Mouse (Mus musculus) limb, embryonic 10.5 days (tissue): Measurements from ENCODE around the gene Dnlz. TPM values are rescaled to one million over a fixed set of nuclear protein-coding genes. Genes with fewer than 3 reads are reported as not detected.
"Not testable (repeated sequence)": the region's sequence is repeated elsewhere in the genome, so short reads cannot be mapped to it uniquely, and the experiment has no call there.

Experiments used
- DNase-seq: peaks from one replicate; pipeline ENCODE4 v3.0.0-alpha.2; 2017; ENCODE audit warnings: low spot score
- H3K27ac ChIP-seq: fragments of 300-500 bp; sonication (generic); 2 replicates; pipeline ENCODE4 v1.5.1; 2016; ENCODE audit warnings: mild to moderate bottlenecking
- H3K27me3 ChIP-seq: fragments of 300-500 bp; sonication (generic); 2 replicates; pipeline ENCODE4 v1.6.1; 2016; ENCODE audit warnings: low read depth, mild to moderate bottlenecking; ENCODE audit not compliant: poor library complexity, severe bottlenecking
- H3K36me3 ChIP-seq: fragments of 300-500 bp; sonication (generic); 2 replicates; pipeline ENCODE4 v1.6.1; 2016; ENCODE audit warnings: mild to moderate bottlenecking, moderate library complexity
- H3K4me1 ChIP-seq: fragments of 300-500 bp; sonication (generic); 2 replicates; pipeline ENCODE4 v1.6.1; 2016
- H3K4me3 ChIP-seq: fragments of 300-500 bp; sonication (generic); 2 replicates; pipeline ENCODE4 v1.5.1; 2016; ENCODE audit warnings: mild to moderate bottlenecking, moderate library complexity
- H3K9me3 ChIP-seq: fragments of 300-500 bp; sonication (generic); replicated peaks from 2 replicates; pipeline ENCODE4 v1.6.1; 2016; ENCODE audit warnings: mild to moderate bottlenecking
- WGBS: fragments of 180-500 bp; shearing (Covaris S2); methylation state at CpG from one replicate; pipeline ENCODE4 v1.1.7; 2016; 5-methylcytosine and 5-hydroxymethylcytosine counted together
- polyA plus RNA-seq: library from polyadenylated mRNA; unstranded; fragments of >200 nt; fragmentation: Nextera tagmentation; extraction: Ambion mirVana; gene quantifications from 2 replicates; pipeline ENCODE4 v1.2.1, GENCODE M21; 2016

Dnlz gene
- polyA plus RNA-seq, result 33.9 and 36.8 TPM in 2 replicates

DNA sequence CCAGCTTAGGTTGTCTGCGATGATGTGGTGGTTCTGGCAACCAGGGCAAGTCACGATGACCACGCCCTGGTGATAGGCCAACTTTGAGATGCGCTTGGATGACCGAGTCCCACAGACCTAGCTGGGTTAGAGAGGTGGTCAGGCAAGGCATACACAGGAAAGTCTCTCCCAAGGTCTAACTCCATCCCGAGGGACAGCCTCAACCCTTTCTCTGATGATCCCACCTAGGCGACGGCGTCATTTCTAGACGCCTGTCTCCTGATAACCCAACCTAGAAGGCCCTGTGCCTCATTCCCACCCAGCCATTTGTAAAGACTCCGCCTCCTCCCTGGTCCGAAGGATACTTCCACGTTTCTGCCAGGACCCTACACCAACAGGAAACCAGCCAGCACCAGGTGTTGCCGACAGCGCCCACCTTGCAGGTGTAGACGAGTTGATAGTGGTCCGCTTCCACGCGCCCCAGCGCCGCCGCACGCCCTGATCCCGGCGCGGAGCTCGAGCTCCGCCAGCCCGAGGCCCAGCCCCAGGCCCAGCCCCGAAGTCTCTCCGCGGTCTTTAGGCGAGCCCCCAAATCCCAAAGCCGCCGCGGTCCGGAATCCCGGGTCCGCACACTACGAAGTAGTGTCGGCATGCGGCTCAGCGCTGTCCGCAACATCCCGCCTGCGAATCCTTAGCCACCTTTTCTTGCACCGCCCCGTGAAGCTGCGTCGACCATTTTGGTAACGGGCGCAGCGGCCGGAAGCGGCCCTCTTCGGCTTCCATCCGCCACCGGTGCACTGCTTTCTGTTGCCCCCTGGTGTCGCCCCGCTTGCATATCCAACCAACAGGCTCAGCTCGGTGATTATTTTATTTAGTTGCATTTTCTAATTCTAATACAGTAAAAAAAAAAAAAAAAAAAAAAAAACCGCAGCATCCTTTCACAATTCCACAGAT, at the start of gene Dnlz:
TSS of gene Dnlz (minus strand) at position 753 of the 933 bp plus-strand sequence.
- H3K4me3 ChIP-seq, result peak within 1 kb of the TSS; percentile 82
- H3K27ac ChIP-seq, result peak within 1 kb of the TSS; percentile 93
- peaks cover 40% of the 10 kb centered on the region for H3K36me3 ChIP-seq
- 3% methylated on average over 62 of the region's 62 CpGs for WGBS
- peaks cover 33% of the 10 kb centered on the region for H3K4me1 ChIP-seq
- H3K27me3 ChIP-seq, result no peaks in the 10 kb centered on the region
- no peaks in the 10 kb centered on the region for H3K9me3 ChIP-seq
- peak; percentile 94 for DNase-seq

DNA sequence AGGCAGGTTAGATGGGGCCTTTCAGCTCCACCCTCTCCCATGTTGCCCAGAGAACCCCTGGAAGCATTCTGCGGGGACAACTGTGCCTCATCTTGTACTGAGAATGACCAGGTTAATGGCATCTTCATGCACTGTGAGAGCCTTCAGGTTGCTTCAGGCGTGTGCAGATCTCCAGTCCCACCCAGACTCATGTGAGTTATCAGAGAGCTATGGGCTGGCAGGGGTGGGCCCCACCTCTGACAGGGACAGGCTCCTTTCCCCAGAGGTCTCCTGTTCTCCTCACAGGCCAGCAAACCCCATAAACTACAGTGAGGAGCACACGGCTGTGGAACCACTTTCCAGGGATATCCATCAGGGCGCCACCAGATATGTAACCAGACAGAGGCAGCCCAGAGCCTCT, 49.1 kb upstream of the Dnlz start:
- H3K4me3 ChIP-seq, result no peak overlapping the region
- no peaks in the 10 kb centered on the region for H3K9me3 ChIP-seq
- WGBS, result 90% methylated on average over 4 of the region's 4 CpGs
- H3K27me3 ChIP-seq, result no peaks in the 10 kb centered on the region
- peaks cover 88% of the 10 kb centered on the region for H3K36me3 ChIP-seq
- DNase-seq, result no peak
- H3K27ac ChIP-seq, result no peak overlapping the region
- H3K4me1 ChIP-seq, result peaks cover 5% of the 10 kb centered on the region

DNA sequence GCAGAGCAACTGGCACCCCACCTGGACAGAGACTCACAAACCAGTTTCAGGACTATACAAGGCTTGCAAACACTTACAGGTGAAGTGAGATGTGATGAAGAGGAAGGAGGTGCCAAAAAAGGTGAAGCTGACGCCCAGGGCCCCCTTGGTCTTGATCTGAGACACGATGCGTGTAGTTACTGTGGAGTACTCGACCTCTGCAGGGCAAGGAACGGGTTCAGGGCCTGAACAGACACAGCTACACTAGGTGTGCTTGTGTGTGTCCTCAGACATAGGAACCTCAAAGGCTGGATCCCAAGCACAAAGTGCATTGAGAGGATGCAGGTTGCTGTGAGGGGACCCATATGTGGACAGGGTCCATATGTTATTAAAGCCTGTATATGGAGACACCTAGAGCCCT, 48.4 kb upstream of the Dnlz start:
- no peak for DNase-seq
- H3K27me3 ChIP-seq, result no peaks in the 10 kb centered on the region
- 90% methylated on average over 5 of the region's 5 CpGs for WGBS
- no peak overlapping the region for H3K4me3 ChIP-seq
- H3K9me3 ChIP-seq, result no peaks in the 10 kb centered on the region
- no peaks in the 10 kb centered on the region; the same call in 1 of the 2 replicates for H3K4me1 ChIP-seq
- H3K36me3 ChIP-seq, result peaks cover 91% of the 10 kb centered on the region
- H3K27ac ChIP-seq, result no peak overlapping the region

DNA sequence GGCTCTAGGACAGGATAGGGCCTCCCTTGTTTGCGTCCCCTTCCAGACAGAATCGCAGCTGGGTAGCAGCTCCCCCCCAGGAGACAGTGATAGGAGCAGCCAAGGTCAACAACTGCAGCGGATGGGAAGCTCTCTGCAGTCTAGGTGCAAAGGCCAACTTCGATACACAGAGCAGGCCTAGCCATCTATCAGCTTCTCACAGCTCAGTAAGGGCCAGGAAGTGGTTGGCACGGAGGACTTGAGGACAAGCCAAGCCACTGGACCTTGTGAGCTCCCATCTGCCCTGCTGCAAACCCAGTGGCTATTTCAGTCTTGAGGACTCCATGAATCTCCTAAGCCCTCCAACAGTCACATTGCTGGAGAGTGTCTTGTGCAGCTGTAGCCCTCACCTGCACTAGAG, 47.7 kb upstream of the Dnlz start:
- no peaks in the 10 kb centered on the region; the same call in 1 of the 2 replicates for H3K4me1 ChIP-seq
- no peaks in the 10 kb centered on the region for H3K9me3 ChIP-seq
- 95% methylated on average over 5 of the region's 5 CpGs for WGBS
- no peak overlapping the region for H3K4me3 ChIP-seq
- DNase-seq, result no peak
- no peak overlapping the region for H3K27ac ChIP-seq
- H3K27me3 ChIP-seq, result no peaks in the 10 kb centered on the region
- H3K36me3 ChIP-seq, result peaks cover 91% of the 10 kb centered on the region

DNA sequence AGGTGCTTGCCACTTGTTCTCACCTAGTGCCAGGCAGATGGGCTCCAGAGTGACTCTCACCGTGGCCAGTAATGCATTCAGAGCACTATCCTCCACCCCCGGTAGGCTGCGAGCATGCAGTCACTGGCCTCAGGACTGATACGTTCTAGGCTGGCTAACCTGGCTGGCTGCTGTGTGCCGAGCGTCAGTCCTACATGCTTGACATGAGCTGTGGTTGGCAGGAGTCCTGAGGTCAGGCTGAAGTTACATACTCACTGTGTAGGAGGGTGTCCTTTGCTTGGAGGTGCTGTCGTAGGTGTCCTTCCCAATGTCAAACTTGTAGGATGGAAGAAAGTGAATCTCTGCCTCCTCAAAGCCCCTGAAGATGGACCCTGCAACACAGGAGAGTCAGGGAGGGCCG, 47.1 kb upstream of the Dnlz start:
- H3K27me3 ChIP-seq, result no peaks in the 10 kb centered on the region
- no peak for DNase-seq
- no peaks in the 10 kb centered on the region for H3K4me1 ChIP-seq
- H3K36me3 ChIP-seq, result peaks cover 95% of the 10 kb centered on the region
- H3K4me3 ChIP-seq, result no peak overlapping the region
- no peak overlapping the region for H3K27ac ChIP-seq
- no peaks in the 10 kb centered on the region for H3K9me3 ChIP-seq
- WGBS, result 93% methylated on average over 8 of the region's 8 CpGs

DNA sequence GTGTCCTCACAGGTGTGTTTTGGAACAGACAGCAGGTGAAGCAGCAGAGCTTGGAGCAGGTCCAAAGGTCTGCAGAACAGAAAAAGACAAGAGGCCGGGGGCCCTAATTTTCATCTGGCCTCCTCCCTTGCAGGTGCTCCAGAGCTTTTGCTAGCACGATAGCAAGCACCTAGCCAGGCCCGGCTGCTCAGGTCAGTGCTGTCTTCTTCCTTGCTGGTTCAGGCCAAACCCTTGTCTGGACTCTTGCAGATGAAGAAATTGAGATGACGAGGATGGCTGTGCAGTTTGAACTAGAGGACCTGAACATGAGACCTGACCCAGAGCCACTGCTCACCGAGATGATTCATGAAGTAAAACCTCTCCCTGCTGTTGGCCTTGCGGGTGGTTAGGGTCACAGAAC, 39.7 kb upstream of the Dnlz start:
- H3K36me3 ChIP-seq, result peaks cover 77% of the 10 kb centered on the region
- 93% methylated on average over 6 of the region's 6 CpGs for WGBS

DNA sequence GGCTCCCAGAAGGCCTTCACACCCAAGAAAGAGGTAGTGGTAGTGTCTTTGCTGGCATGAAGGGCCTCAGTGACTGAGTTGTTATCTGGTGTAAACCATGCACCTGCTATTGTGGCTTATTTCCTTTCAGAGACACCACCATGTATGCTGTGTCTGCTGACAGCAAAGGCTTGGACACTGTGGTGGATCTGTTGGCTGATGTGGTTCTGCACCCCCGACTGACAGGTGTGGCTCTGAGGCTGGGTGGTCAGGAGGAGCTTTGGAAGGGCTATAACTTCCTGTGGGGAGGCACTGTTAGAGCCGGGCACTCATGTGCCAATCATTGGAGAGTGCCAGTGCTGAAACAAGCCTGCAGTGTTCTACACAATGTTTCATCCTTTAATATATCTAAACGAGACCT, 39.0 kb upstream of the Dnlz start:
- H3K27me3 ChIP-seq, result no peaks in the 10 kb centered on the region
- H3K4me1 ChIP-seq, result peaks cover 27% of the 10 kb centered on the region
- no peak overlapping the region for H3K4me3 ChIP-seq

More for the DNA sequence above, 39.7 kb upstream of the Dnlz start:
- DNase-seq, result no peak
- H3K27me3 ChIP-seq, result no peaks in the 10 kb centered on the region
- peaks cover 27% of the 10 kb centered on the region for H3K4me1 ChIP-seq
- no peak overlapping the region for H3K4me3 ChIP-seq
- H3K27ac ChIP-seq, result no peak overlapping the region
- H3K9me3 ChIP-seq, result no peaks in the 10 kb centered on the region

DNA sequence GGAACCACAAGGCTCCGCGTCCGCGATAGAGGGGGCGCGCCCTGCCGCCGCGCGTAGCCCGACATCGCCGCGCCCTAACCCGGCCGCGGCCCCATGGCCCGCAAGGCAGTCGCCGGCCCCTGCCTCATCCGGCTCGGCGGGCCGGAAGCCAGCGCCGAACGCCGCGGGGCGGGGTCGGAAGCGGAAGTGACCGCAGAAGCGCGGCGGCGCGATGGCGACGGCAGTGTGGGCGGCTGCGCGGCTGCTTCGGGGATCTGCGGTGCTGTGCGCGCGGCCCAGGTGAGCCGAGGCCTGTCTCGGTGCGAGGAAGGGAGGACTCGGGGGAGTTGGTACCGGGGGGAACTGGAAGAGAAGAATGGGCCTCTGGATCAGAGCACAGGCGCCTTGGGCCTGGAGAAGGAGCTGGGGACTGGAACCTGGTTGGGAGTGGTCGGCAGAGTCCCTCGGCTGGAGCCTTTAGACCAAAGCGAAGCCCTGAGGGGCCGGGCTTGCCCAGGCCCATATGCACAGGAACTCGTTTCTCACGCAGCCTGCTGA, 37.3 kb upstream of the Dnlz start, which contains the start of the genes Entr1 and Pmpca:
TSS of gene Entr1 (minus strand) at position 163 of the 537 bp plus-strand sequence.
TSS of gene Pmpca (plus strand) at position 186 of the 537 bp plus-strand sequence.
- H3K4me3 ChIP-seq, result peak within 1 kb of the TSS; percentile 98
- H3K36me3 ChIP-seq, result peaks cover 77% of the 10 kb centered on the region
- H3K27me3 ChIP-seq, result no peaks in the 10 kb centered on the region
- DNase-seq, result peak; percentile 91
- under 1% methylated on average over 60 of the region's 60 CpGs for WGBS
- H3K9me3 ChIP-seq, result no peaks in the 10 kb centered on the region
- peaks cover 27% of the 10 kb centered on the region for H3K4me1 ChIP-seq
- peak within 1 kb of the TSS; percentile 89 for H3K27ac ChIP-seq

More for the DNA sequence above, 39.0 kb upstream of the Dnlz start:
- no peak overlapping the region for H3K27ac ChIP-seq
- H3K36me3 ChIP-seq, result peaks cover 77% of the 10 kb centered on the region
- DNase-seq, result no peak
- 87% methylated on average over 3 of the region's 3 CpGs for WGBS
- H3K9me3 ChIP-seq, result no peaks in the 10 kb centered on the region

DNA sequence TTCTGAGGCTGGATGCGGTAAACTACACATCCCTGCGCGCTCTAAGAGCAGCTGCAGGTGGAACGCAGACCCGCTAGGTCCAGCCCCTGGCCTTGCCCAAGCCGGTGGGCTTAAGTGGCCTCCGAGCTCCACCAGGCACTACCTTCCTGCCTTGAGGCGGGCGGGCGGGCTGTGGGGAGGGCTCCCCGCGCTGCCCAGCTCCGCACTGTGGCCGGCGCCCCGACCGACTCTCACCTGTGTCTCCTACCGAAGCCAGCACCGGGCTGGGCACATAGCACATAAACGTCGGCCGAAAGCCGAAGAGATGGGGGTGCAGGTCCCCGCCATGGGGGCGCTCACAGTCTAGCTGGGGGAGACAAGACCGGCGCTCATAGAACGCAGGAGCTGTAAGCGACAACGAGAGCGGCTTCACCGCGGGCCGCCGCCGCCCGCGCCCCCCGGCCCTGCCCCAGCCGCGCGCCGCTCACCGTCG, 36.8 kb upstream of the Dnlz start:
- H3K27ac ChIP-seq, result peak overlapping the region; percentile 89
- 1% methylated on average over 45 of the region's 45 CpGs for WGBS
- no peaks in the 10 kb centered on the region for H3K27me3 ChIP-seq
- H3K4me1 ChIP-seq, result peaks cover 27% of the 10 kb centered on the region
- H3K4me3 ChIP-seq, result peak overlapping the region; percentile 98
- peaks cover 77% of the 10 kb centered on the region for H3K36me3 ChIP-seq
- H3K9me3 ChIP-seq, result no peaks in the 10 kb centered on the region
- no peak for DNase-seq

DNA sequence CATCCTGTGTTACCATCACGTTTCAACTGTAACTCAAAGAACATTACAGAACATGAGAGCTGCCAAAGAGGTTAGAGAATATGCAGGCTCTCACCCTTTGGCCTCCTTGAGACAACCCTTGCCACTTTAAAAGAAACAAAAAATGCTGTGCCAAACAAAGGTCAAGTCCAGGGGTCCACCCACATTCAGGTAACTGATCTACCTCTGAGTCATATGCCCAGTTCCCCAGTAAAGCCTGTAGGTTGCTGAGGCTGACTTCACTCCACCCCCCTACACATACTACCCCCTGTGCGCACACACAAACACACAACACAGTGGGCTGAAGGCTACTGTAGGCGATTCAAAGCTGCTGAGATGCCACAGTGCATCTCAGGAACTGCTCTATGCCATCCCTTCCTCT, 35.8 kb upstream of the Dnlz start:
- H3K27me3 ChIP-seq, result no peaks in the 10 kb centered on the region
- peak overlapping the region; percentile 98 for H3K4me3 ChIP-seq
- H3K4me1 ChIP-seq, result peaks cover 27% of the 10 kb centered on the region
- no peak for DNase-seq
- H3K36me3 ChIP-seq, result peaks cover 77% of the 10 kb centered on the region
- no peak overlapping the region for H3K27ac ChIP-seq
- WGBS, result 91% methylated on average over 3 of the region's 3 CpGs
- no peaks in the 10 kb centered on the region for H3K9me3 ChIP-seq

DNA sequence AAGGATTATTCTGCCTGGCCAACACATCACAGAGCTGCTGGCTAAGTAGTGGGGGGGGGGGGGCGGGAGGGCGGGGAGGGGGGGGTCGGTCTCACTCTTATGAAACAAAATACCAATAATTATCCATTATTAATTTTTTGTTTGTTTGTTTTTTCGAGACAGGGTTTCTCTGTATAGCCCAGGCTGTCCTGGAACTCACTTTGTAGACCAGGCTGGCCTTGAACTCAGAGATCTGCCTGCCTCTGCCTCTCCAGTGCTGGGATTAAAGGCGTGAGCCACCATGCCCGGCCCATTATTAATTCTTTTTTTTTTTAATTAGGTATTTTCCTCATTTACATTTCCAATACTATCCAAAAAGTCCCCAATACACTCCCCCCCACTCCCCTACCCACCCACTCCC, 29.0 kb upstream of the Dnlz start:
- Histone ChIP-seq H3K36me3 (peaks cover 76% of the 10 kb centered on the region), H3K27ac (peak overlapping the region; percentile 78), H3K4me3 (peak overlapping the region; percentile 77)
- H3K4me1 ChIP-seq, H3K9me3 ChIP-seq, DNase-seq, H3K27me3 ChIP-seq: not testable (repeated sequence)
- 39% methylated on average over 6 of the region's 6 CpGs for WGBS

DNA sequence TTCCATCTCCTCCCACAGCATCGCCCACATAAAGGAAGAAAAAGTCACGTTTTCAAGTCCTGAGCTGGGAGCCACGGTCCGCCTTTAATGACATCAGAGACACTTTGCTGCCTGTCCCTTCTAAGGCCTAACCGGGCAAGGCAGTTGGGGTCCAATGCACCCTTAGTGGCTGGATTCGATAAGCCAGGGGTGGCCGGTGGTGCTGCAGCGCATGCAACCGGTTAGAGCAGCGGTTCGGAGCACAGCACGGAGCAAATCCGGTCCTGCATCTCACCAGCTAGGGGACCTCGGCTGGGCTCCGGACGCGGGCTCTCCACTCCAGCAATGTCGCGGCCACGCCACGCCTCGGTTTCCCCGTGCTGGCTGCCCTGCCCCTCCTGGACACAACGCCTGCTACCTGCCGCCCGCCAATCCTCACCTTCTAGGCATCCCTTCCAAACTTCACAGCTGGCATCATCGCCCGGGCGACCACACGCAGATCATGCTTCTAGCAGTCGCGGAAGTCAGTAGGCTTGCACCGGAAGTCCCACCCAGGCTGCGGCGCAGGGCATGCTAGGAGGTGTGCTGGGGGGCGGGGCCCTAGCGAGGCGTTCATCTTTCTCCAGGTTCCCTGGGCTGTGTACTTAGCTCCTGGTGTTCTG, 28.3 kb upstream of the Dnlz start, which contains the start of gene Snapc4:
TSS of gene Snapc4 (minus strand) at position 523 of the 641 bp plus-strand sequence.
- under 1% methylated on average over 38 of the region's 38 CpGs for whole genome bisulfite sequencing
- peak; percentile 93 for DNase-seq
- Histone ChIP-seq H3K36me3 (peaks cover 76% of the 10 kb centered on the region), H3K9me3 (no peaks in the 10 kb centered on the region), H3K4me1 (peaks cover 6% of the 10 kb centered on the region; the same call in 1 of the 2 replicates), H3K27ac (peak within 1 kb of the TSS; percentile 78), H3K4me3 (peak within 1 kb of the TSS; percentile 77), H3K27me3 (no peaks in the 10 kb centered on the region)
